Mouse (Mus musculus) gastrocnemius, adult 18-20 months (tissue): ENCODE measurements around the gene Ces1e. TPM values are rescaled to one million over a fixed set of nuclear protein-coding genes. Genes with fewer than 3 reads are reported as not detected.
"Not testable (repeated sequence)": the region's sequence is repeated elsewhere in the genome, so short reads cannot be mapped to it uniquely, and the experiment has no call there.

Experiments
- DNase-seq: peaks from one replicate; pipeline ENCODE4 v3.0.0; 2021; ENCODE audit warnings: low spot score
- long read RNA-seq, 2 experiments: library from polyadenylated mRNA; stranded (forward); transcript quantifications; one replicate each; pipeline ENCODE4 v2.0.0; 2021
- total RNA-seq, 2 experiments: library from RNA; stranded (reverse); gene quantifications; 2 replicates each; pipeline ENCODE4 v1.2.3; 2021

Gene Ces1e
- total RNA-seq = under 1 TPM; 0.80 to 0.83 TPM
- long read RNA-seq, experiment 1 = 0 reads
- long read RNA-seq, experiment 2, partial matches to known transcripts = 1 of 1 reads
- long read RNA-seq, experiment 2, other reads (novel, unspliced or antisense) = 0 of 1 reads

DNA sequence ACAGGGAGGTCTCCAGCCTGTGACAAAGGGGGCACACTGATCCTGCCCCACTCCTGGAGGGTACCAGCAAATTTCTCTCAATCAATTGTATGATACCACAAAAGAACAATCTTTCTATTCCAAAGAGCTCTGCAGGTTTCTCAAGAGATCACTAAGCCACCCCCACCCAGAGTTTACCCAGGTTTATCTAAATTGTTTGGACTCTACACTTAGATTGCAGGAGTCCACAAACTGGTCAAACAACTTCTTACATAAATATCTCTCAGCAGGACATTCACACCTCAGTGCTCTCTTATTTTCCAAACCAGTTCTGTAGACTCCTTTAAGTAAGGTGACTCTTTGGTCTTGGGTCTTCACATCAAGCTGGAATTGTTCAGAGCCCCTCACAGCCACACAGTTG, at the start of gene Ces1e:
Gene Ces1e (minus strand): TSS at position 174 of the 400 bp plus-strand sequence.
- DNase-seq = no peak

DNA sequence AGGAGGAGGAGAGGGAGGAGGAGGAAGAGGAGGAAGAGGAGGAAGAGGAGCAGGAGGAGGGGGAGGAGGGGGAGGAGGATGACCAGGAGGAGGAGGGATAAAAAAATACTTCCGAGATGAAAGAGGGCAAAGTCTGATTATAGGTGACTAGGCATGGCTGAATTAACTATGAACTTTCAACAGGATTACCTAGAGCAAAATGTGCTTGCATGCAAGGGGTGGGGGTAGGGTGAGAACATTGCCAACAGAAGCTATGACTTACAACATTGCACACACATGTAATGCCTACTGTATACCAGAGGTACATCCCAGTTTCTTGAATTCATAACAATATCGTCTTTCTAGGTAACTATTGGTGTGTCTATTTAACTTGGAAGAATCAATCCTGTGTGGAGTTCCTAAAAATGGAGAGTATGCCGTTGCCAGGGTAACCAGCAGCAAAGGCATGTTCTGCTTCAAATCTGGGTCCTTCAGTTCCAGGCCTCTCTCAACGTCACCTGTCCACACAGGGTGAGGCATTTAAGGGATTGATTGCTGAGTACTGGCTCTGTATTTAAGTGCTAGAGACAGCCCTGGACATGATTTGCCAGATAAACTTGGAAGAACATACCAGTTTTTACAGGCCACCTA, 48.9 kb upstream of the Ces1e start:
- DNase-seq = no peak

DNA sequence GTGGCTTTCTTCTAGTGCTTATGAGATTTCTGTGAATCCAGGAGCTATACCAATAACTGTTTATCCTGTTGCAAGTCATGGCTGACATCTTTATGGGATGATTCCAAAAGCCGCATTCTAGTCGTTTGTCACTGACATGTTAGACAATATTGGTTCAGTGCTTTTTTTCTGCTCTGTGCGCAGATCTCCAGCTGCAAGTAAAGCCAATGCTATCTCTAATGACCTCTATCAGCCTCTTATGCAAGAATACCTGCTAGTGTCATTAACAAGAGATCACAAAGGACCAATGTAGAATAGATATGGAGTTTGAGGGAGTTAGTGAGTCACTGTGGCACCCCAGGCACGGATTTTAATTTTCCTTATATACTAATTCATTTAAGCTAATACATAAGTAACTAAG, 45.2 kb upstream of the Ces1e start:
- DNase-seq = no peak

DNA sequence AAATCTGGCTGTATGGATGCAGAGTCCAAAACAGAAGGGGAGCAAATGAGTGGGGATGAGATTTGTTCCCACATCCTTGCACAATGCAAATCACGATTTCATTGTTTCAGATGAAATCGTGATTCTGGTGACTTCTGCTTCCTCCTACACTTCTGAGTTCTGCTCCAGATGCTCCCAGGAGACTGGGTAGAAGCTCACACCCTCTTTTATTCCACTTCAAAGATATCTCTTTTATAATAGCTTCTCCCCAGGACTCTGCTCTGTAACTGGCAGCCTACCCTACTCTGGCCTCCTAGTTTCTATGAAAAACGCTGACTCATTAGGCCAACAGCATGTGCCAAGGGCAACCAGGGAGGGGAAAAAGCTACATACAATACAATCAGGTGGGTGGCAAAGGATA, 43.9 kb upstream of the Ces1e start:
- no peak for DNase-seq

DNA sequence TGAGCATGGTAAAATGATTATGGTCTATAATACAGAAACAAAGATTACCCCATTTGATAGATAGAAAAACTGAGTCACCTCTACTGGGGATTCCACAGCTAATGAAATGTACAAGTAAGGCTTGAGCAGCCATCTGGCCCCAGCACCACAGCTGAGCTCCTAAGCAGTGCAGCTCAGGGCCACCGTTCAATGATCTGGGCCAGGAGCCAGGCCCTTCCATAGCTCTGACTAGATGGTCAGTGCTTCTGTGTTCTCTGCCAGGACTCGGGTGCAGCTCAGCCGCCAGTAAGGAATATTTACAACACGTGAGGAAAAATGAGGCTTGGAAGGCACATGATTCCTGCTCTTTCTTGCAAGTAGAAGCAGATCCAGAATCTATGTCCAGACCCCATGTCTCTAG, 43.3 kb upstream of the Ces1e start:
- DNase-seq = no peak

DNA sequence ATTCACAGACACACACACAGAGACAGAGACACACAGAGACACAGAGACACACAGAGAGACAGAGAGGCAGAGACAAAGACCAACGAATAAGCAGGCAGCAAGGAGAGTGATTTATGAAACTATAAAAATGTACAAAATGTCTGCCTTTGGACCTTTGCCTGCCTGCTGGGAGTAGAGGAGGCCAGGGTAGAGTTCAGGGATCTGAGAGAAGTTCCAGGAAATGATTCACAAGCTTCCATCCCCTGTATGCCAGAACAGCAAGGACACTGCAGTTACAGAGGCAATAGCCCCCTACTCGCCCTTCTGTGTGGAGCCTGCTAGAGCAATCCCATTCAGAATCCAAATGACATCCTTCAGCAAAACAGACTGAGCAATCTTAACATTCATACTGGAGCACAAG, 32.0 kb upstream of the Ces1e start:
- no peak for DNase-seq

DNA sequence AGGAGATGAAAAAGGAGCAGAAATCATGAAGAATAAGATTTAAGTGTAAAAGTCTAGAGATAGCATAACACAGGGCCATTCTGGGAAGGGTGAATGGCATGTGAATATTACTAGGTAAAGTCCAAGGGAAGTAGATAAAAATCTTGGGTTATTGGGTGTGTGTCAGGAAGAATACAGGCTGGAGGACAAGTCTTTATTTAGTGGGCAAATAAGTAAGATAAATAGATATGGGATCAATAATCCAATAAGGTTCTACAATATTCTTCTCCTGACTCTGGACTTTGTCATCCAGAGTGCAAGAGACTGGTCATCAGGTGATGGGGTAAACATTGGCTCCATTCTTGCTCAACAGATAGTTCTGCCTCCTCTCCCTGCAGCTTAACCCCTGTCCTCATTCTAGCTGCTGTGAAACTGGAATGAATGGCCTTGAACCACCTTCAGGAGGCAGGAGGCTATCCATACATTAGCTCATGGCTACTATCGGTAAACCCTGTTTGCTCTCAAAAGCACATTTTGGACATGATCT, 23.0 kb upstream of the Ces1e start:
- no peak for DNase-seq

DNA sequence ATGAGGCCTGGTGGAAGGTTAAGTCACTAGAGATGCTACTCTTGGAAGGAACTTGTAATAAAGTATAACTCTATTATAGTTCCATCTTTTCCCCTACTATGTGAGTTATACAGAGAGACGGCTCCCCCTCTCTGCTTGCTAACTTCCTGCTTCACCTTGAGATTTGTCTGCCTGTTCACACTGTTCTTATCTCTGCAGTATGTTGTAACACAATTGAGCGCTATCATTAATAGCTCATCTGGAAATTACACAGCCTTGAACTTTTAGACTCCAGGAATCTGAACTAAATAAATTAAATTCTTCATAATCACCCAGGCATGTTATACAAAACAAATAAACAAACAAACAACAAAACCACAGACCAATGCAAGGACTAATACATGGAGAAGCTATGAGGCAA, 16.6 kb upstream of the Ces1e start:
- no peak for DNase-seq

DNA sequence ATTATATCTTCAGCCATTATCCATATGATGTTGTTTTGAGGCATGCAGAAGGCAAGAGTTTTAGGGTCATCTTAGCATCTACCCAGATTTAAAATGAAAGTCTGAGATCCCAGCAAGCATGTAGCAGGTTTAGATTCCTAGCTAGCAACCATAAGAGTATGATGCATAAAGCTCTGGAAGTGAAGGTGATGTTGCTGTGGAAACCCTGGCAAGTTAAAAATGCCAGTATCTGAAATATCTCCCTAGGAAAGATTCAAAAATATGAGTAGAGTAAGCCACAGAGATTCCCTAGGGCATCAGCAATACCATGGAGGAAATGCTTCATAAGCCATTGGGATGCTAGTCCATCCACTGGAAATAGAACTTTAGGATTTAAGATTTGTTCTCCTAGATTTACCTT, 10.5 kb upstream of the Ces1e start:
- DNase-seq = no peak

DNA sequence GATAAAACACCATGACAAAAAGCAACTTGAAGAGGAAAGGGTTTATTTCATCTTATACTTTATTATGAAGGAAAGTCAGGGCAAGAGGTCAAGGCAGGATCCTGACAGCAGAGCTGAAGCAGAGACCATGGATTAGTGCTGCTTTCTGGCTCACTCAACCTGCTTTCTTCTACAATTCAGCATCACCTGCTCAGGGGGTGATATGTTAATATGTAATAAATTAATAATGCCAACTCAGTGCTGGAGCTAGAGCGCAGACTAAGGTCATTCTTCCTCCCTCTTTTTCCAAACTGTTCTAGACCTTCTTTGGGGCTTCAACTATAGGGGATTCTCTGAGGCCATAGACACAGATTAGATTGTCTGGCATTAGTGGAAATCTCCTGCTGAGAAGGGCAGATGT, 6.3 kb upstream of the Ces1e start:
- DNase-seq = no peak

DNA sequence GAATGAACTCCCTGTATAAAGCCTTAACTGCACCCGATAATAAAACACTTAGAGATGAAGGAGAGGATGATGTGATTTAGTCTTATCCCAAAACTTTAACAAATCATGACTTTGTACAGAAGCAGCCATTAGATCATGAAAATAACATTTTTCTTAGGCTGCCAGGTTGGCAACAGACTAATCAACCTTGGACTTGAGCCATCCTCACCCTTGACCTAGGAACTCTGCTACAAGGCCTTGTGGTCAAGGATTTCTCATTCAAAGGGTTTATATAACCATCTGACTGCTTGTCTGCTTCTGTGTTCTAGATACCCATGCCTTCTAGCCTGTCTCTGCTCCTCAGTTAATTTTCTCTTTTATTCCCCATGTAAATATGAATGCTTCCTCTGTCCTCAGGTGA, 5.3 kb upstream of the Ces1e start:
- DNase-seq = no peak

DNA sequence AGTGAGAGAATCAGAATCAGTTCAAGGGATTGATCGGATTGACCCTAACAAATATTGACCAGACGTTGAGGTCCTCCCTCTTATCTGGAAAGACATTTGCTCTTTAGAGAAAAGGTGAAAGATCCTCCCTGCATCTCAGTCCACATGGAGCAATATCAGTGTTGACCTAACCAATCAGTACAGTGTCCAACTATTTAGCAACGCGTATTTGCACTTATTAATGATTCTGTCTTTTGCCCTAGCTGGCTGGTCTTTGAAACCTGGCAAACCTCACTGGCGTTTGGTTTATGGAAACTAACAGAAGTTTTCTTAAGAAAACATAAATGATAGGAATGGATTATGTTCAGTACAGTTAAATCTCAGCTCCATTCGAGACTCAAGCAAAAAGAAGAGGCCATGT, 4.6 kb upstream of the Ces1e start:
- no peak for DNase-seq

DNA sequence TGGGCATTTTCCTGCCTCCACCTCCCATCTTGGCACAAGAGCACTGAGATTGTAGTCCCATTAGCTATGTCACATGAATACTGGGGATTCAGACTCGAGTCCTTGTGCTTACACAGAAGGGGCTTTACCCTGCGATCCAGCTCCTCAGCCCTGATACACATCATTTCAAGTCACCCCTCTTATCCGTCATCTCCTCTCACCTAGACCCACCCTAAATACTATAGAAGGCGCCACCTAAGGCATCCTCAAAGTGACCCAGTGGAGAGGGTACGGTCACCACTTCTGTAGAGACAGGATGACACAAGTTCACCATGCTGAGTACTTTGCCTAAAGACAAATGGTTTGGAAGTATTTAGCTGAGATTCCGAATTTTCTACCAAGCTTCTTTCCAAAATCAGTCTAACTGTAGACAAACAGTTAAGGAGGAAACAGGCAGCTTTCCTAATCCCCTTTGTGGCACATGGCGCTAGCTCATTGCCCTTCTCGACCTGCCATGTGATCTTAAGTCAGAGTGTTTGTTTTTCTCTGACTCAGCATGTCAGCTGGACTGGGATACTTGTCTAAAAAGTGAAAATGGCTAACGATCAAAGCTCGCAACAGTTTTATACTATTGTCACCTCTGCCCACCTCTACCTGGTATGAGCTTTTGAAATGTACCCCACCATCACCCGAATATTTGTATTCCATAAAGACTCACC, 597 bp downstream of the Ces1e start:
- no peak for DNase-seq

DNA sequence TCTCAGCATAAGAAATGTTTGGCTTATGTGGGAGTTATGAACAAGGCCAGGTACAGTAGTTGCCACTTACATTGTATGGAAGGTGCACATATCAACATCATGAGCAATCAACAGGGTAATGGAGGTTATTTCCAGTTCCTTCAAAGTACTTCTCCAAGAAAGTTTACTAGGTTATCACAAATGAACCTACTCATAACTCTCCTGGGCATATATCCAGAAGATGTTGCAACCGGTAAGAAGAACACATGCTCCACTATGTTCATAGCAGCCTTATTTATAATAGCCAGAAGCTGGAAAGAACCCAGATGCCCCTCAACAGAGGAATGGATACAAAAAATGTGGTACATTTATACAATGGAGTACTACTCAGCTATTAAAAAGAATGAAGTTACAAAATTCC, 2.9 kb downstream of the Ces1e start:
- not testable (repeated sequence) for DNase-seq

DNA sequence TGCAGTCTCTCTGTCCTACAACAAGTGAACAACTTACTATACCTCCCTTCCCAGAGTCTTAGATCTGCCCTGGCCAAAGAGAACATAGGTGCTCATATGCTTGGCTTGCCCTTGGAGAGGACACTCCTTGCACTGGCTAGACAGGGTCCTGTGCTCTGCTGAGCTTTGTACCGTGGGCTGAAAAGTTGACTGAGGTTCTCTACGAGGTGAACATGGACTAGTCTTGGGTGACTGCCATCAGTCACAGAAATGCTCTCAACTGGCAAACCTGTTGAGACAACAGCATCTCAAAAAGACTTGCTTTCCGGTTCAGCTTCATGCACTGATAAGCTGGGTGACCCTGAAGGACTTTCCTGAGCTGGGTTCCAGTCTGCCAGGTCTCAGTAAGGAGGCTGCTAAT, 7.5 kb downstream of the Ces1e start:
- DNase-seq = no peak

DNA sequence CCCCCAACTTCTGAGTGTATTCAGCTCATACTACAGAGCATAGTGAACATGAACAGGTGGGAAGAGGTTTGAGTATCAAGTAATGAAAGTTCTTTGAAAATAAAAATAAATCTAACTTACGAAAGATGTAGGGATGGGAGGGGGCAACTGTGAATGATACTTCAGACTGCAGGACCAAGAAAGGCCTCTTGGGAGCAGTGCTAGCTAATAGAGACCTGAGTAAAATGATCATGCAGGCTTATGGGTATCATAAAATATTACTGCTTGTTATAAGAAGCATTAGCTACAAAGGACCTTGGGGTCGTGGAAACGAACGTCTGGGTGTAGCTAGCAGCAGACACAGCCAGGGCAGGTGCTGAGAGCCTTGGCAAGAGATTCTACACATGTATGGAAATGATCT, 11.6 kb downstream of the Ces1e start:
- DNase-seq = no peak

DNA sequence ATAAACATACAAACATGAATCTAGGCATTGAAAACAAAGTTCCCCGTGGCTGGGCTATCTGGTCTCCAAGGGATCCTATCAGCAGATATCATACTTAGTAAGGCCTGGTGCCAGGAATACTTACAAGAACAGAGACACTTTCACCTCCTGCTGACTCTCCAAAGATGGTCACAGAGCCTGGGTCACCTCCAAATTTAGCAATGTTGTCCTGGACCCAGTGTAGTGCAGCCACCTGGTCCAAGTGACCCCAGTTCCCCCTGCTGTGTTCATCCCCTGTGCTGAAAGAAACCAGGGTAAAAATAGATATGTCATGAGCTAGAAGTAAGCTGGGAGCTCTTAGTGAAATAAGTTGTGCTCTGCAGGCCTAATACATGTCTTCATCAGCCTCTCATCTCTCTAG, 12.0 kb downstream of the Ces1e start:
- peak; percentile 70 for DNase-seq

DNA sequence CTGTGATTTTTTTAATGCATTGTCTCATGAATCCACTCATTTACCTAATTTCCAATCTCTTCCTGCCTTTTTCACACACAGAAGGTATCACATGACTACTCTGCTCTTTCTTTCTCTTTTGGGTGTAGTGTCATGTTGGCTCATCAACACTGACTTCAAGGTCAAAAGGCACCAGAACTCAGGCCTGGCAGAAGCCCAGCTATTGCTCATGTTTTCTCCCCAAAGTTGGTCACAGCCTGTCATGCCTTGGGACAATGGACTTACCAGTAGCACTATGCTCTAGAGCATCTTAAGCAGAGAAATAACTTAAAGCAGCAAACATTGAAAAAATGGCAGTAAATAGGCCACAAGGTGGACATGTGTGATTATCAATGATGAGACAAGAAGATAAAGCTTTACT, 18.3 kb downstream of the Ces1e start:
- DNase-seq = no peak

DNA sequence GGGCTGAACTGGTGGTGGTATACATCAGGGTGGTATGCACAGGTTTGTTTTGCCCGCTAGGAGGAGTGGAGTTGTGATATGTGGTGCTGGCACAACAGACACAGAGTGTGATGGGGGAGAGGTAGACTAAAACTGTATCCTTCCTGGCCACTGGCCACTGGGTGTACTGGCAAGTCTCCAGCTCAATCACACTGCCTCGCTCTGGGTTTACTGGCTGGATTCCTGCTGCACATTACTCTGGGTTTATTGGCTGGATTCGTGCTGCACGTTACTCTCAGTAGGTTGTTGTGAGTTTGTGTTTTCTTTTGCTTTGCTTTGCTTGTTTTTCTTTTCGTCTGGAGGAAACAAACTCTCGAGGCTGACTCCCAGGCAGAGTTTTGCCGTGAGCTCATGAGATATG, 30.3 kb downstream of the Ces1e start:
- DNase-seq = peak; percentile 18

DNA sequence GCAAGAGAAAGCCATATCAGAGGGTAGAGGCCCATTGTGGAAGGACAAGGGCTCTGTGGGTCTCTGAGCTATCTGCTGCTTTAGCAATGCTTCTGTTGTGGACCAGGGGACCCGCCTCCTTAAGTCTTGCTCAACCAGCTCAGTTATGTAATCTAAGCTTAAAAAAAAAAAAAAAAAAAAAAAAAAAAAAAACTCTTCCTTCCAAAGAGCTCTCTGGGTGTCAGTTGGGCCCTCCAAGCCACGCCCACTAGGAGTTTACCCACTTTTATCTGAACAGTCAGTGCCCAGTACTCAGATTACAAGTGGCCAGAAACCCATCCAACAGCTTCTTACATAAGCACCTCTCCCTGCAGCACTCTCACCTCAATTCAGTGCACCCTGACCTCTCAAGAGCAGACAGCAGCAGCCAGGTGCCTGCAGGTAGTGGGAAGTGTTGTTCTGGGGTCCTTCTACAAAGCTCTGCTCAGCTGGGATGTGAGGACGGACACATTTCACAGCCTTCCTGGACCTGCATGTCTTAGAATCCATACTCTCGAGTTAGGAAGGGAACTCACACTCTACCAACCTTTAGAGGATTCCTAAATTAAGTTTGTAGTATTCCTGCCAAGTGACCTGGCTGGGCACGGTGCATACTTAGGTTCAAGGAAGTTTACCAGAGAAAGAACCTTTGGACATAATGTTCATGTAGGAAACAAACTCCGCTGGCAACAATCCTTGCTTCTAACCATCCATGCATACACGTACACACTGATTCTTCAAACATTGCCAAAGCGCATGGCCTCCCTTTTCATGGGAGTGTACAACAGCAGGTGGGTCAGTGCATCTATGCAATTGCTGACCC, 31.5 kb downstream of the Ces1e start, which contains the start of gene Ces1d:
Gene Ces1d (minus strand): TSS at position 154 of the 841 bp plus-strand sequence.
- peak; percentile 79 for DNase-seq

DNA sequence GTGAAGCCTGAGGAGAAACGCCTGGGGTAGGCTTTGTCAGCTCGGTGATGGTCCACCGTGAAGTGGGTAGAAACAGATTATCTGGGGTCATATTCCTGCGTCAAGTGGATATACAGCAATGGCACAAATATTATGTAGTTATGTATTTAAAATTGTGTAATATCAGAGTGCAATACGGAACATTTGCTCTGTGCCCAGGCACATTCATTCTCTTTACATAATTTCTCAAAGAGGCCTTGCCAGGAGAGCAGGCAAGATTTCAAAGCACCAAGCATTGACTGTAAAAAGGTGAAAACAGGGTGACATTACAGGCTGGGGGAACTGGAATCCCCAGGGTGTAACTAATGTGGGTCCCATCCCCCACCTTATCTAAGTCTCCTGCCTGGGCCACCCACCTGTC, 33.0 kb downstream of the Ces1e start:
- DNase-seq = no peak

DNA sequence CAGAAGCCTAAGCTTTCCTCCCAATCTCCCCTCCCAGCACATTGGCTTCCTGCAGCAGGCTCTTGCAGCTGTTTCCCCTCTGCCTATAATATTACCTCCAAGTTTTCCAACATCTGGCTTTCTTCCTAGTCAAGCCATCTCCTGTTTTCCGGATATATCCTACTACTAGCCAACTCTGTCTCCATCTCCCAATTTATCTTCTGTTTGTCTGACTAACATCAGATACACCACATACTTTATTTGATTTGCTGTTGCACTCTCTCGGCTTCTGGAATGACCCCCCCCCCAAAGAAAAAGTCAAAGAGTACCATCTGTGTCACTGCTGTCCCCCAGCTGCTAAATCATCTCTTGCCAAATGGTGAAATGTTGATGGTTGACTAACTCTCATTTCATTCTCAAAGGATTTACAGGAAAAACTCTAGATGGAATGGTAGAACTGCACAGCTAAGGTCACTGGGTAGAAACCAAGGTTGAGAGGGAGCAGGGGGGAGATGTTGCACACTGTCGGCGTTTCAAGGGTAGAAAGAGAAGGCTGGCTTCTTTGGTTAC, 48.8 kb downstream of the Ces1e start:
- DNase-seq = peak; percentile 15
